Mouse (Mus musculus): ENCODE results near the gene Pkd1l2.

DNA sequence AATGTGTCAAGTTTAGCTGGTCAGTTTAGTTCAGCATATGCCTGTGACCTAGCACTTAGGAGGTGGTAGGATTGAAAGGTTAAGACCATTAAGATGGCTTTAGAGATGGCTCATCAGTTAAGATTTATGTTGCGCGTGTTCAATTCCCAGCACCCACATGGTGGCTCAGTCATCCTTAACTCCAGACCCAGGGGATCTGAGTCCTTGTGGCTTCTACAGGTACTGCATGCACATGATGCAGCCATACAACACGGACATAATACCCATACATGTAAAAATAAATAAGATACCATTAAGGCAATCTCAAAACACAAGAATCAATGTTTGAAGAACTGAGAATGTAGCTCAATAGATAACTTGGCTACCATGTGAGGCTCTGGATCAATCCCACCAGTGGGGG lies 92.4 kb downstream of the Pkd1l2 start:
- TF ChIP-seq CHD2 (IDR thresholded peaks at IDR 0.05; ENCODE audit: low read depth, low read length) = no peak
- TF ChIP-seq HCFC1 (IDR thresholded peaks at IDR 0.05; ENCODE audit: borderline replicate concordance, insufficient read depth, low read length) = no peak
- TF ChIP-seq ZNF384 (IDR thresholded peaks at IDR 0.05; ENCODE audit: low read depth, low read length) = no peak
- no peak for TF ChIP-seq MAFK (IDR thresholded peaks at IDR 0.05; ENCODE audit: insufficient read depth, low read depth, low read length)

All from ES-E14 (cell line).